Mouse (Mus musculus) forebrain, embryonic 11.5 days (tissue): ENCODE data around the gene Gm20498. TPM values are rescaled to one million over a fixed set of nuclear protein-coding genes. Genes with fewer than 3 reads are reported as not detected.
"Not testable (repeated sequence)": the region's sequence is repeated elsewhere in the genome, so short reads cannot be mapped to it uniquely, and the experiment has no call there.

Experiments used
- ATAC-seq: fragments of 200-750 bp; cut with Nextera tagmentation; replicated peaks from 2 replicates; pipeline ENCODE4 v1.8.0; 2017; ENCODE audit warnings: moderate TSS enrichment; ENCODE audit not compliant: low FRiP score
- DNase-seq: peaks from one replicate; pipeline ENCODE4 v3.0.0-alpha.2; 2017; ENCODE audit warnings: low spot score
- H3K27ac ChIP-seq: fragments of 300-500 bp; sonication (generic); 2 replicates; pipeline ENCODE4 v1.5.1; 2014; ENCODE audit warnings: low read depth, low read length
- H3K27me3 ChIP-seq: fragments of 300-500 bp; sonication (generic); 2 replicates; pipeline ENCODE4 v1.6.1; 2014; ENCODE audit warnings: mild to moderate bottlenecking, low read length, mixed read lengths; ENCODE audit not compliant: control insufficient read depth, insufficient read depth
- H3K36me3 ChIP-seq: fragments of 300-500 bp; sonication (generic); 2 replicates; pipeline ENCODE4 v1.6.1; 2014; ENCODE audit warnings: mild to moderate bottlenecking, low read length, moderate library complexity, mixed read lengths; ENCODE audit not compliant: control insufficient read depth, insufficient read depth
- H3K4me1 ChIP-seq: fragments of 300-500 bp; sonication (generic); replicated peaks from 2 replicates; pipeline ENCODE4 v1.6.1; 2014; ENCODE audit warnings: low read length, mixed read lengths; ENCODE audit not compliant: control insufficient read depth, insufficient read depth
- H3K4me2 ChIP-seq: fragments of 300-500 bp; sonication (generic); 2 replicates; pipeline ENCODE4 v1.6.1; 2014; ENCODE audit warnings: low read depth, mild to moderate bottlenecking, low read length, moderate library complexity, mixed read lengths; ENCODE audit not compliant: severe bottlenecking
- H3K4me3 ChIP-seq: fragments of 300-500 bp; sonication (generic); 2 replicates; pipeline ENCODE4 v1.5.1; 2014; ENCODE audit warnings: low read depth, low read length
- H3K9ac ChIP-seq: fragments of 300-500 bp; sonication (generic); 2 replicates; pipeline ENCODE4 v1.6.1; 2014; ENCODE audit warnings: low read length
- H3K9me3 ChIP-seq: fragments of 300-500 bp; sonication (generic); 2 replicates; pipeline ENCODE4 v1.6.1; 2016; ENCODE audit warnings: low read length, mixed read lengths; ENCODE audit not compliant: control insufficient read depth
- WGBS: fragments of 180-500 bp; shearing (Covaris S2); extraction: QIAGEN DNeasy Blood & Tissue Kit; methylation state at CpG from one replicate; pipeline ENCODE4 v1.1.7; 2014; 5-methylcytosine and 5-hydroxymethylcytosine counted together
- polyA plus RNA-seq: library from polyadenylated mRNA; unstranded; fragments of >200 nt; fragmentation: Nextera tagmentation; extraction: Ambion mirVana; gene quantifications from 2 replicates; pipeline ENCODE4 v1.2.1, GENCODE M21; 2014

Gene Gm20498
- 25.1 and 28.0 TPM in 2 replicates for polyA plus RNA-seq

DNA sequence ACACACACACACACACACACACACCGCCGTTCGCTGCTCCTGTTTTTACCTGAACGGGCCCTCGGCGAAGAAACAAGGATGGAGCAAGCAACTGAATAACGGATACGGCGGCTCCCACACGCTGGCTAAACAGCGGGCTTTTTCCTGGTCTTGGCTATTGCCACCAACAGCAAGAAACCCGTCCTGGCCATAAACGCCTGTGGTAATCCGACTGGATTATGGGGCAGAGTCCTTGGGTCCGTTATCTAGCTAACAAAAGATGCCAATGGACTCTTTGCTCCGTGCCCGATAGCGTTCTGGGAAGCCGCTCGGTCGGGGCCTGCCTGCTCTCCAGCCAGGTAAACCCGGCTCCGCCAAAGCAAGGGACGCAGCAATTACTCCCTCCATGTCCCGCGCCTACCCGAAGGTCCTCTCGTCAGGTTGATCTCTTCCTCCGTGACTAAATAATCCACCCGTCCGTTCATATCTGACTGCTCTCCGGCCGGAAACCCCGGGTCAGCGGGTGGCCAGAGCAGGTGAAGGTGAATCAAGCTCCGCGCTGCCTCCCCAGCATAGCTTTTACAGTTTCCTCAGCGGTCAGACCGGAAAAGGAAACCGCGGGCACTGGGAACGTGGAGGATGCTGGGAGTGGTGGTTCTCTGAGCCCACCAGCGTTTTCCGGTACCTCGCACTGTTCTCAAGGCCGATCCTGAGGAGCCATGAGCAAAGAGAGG, at the start of gene Gm20498, which contains the start of gene Synj2bp:
Gene Gm20498, minus strand, starts transcription at position 590 of the 713 bp plus-strand sequence.
Gene Synj2bp, minus strand, starts transcription at position 596 of the 713 bp plus-strand sequence.
- peak within 1 kb of the TSS; percentile 53 for H3K4me2 ChIP-seq
- no peaks in the 10 kb centered on the region for H3K36me3 ChIP-seq
- H3K9ac ChIP-seq: peak within 1 kb of the TSS; percentile 68
- peak within 1 kb of the TSS; percentile 75 for H3K4me3 ChIP-seq
- under 1% methylated on average over 46 of the region's 46 CpGs for WGBS
- ATAC-seq (peak; percentile 89), DNase-seq (peak; percentile 88)
- no peak within 1 kb of the TSS for H3K27ac ChIP-seq
- no peaks in the 10 kb centered on the region for H3K27me3 ChIP-seq
- no peaks in the 10 kb centered on the region for H3K9me3 ChIP-seq
- H3K4me1 ChIP-seq: no peaks in the 10 kb centered on the region

GRCm38 (mm10) chr12:81568374-81568773, 35.7 kb upstream of the Gm20498 start, which contains the start of gene Adam21:
Adam21 (minus strand) TSS chr12:81568474.
- WGBS: 89% methylated on average over 1 of the region's 1 CpGs
- Histone ChIP-seq H3K9ac (no peak within 1 kb of the TSS), H3K27ac (no peak within 1 kb of the TSS), H3K9me3 (no peaks in the 10 kb centered on the region), H3K36me3 (no peaks in the 10 kb centered on the region), H3K4me3 (no peak within 1 kb of the TSS), H3K4me1 (no peaks in the 10 kb centered on the region), H3K4me2 (no peak within 1 kb of the TSS), H3K27me3 (no peaks in the 10 kb centered on the region)
- DNase-seq: no peak
- no peak for ATAC-seq

- Histone ChIP-seq H3K9me3 (no peaks in the 10 kb centered on the region), H3K27ac (no peak overlapping the region), H3K27me3 (no peaks in the 10 kb centered on the region), H3K9ac (no peak overlapping the region), H3K36me3 (no peaks in the 10 kb centered on the region), H3K4me3 (no peak overlapping the region), H3K4me2 (no peak overlapping the region), H3K4me1 (no peaks in the 10 kb centered on the region)
- WGBS: 92% methylated on average over 5 of the region's 5 CpGs
- ATAC-seq (no peak), DNase-seq (no peak)
Measured at GRCm38 (mm10) chr12:81567931-81568330, 35.2 kb upstream of the Gm20498 start.

DNA sequence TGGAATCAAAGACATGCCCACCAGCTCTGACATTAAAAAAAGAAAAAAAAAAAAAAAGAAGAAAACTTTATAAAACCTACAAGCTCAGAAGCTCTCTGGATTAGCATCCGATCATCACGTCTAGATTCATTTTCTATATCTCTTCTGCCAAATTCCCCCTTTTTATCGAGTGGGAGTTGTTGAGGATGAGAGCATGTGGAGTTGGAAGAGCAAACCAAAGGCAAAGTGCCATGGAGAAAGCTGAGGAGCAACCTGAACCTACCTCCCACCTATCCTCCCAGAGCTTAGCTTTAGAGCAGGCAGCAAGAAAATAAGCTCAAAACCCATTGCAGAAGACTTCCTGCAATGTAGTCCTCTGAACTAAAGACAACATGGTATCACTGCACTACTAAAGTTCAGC, 31.5 kb upstream of the Gm20498 start:
- Histone ChIP-seq H3K4me2 (no peak overlapping the region), H3K27ac (no peak overlapping the region), H3K4me3 (no peak overlapping the region), H3K9ac (no peak overlapping the region), H3K9me3 (no peaks in the 10 kb centered on the region), H3K4me1 (no peaks in the 10 kb centered on the region), H3K36me3 (no peaks in the 10 kb centered on the region), H3K27me3 (no peaks in the 10 kb centered on the region)
- WGBS: 93% methylated on average over 3 of the region's 3 CpGs
- no peak for DNase-seq
- ATAC-seq: no peak

GRCm38 (mm10) chr12:81549286-81549685, 16.6 kb upstream of the Gm20498 start:
- no peak overlapping the region for H3K4me2 ChIP-seq
- H3K4me1 ChIP-seq: no peaks in the 10 kb centered on the region
- no peak overlapping the region for H3K9ac ChIP-seq
- DNase-seq (no peak), ATAC-seq (no peak)
- no peak overlapping the region for H3K4me3 ChIP-seq
- H3K36me3 ChIP-seq: no peaks in the 10 kb centered on the region
- H3K9me3 ChIP-seq: no peaks in the 10 kb centered on the region
- no peaks in the 10 kb centered on the region for H3K27me3 ChIP-seq
- H3K27ac ChIP-seq: no peak overlapping the region
- 86% methylated on average over 3 of the region's 3 CpGs for WGBS

DNA sequence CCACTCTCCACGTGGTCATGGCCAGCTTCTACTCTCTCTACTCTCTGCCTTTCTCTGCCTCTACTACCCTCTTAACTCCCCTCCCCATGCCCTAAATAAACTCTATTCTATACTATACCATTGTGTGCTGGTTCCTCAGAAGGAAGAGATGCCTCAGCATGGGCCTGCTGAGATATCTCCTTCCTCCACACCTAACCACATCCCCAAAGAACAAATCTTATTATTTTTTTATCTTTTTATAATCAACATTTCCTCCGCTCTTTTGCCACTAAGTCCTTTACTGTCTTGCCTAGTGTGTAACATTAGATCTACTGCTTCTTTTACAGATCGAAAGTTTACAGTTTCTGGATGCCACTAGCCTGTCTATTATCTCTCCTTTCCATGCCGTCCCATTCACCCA, 14.5 kb upstream of the Gm20498 start:
- no peaks in the 10 kb centered on the region for H3K27me3 ChIP-seq
- H3K27ac ChIP-seq: no peak overlapping the region
- H3K9me3 ChIP-seq: no peaks in the 10 kb centered on the region
- no peak overlapping the region for H3K9ac ChIP-seq
- DNase-seq: no peak
- no peak overlapping the region for H3K4me2 ChIP-seq
- H3K4me3 ChIP-seq: no peak overlapping the region
- H3K36me3 ChIP-seq: no peaks in the 10 kb centered on the region
- no peaks in the 10 kb centered on the region for H3K4me1 ChIP-seq
- WGBS: 72% methylated on average over 4 of the region's 4 CpGs
- ATAC-seq: no peak

DNA sequence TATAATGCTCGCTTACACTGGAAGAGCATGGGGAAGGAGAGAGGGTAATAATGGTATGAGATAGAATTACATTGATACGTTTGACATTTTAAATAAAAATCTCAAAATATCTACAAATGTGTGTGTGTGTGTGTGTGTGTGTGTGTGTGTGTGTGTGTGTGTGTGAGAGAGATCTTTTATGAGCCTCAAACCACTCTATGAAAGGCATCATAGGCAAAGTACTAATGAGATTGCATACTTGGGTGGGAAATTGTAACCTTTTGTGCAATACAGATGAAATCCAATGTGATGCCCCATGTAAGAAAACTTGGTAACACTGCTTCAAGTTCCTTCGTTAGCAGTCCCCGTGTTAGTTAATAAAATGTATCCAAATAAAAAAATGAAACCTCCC, 319 bp upstream of the Gm20498 start:
- Histone ChIP-seq H3K36me3 (no peaks in the 10 kb centered on the region), H3K27ac (no peak overlapping the region), H3K4me1 (no peaks in the 10 kb centered on the region), H3K9ac (peak overlapping the region; percentile 68), H3K27me3 (no peaks in the 10 kb centered on the region), H3K4me3 (peak overlapping the region; percentile 75), H3K9me3 (no peaks in the 10 kb centered on the region), H3K4me2 (peak overlapping the region; percentile 53)
- WGBS: 42% methylated on average over 4 of the region's 4 CpGs
- DNase-seq: no peak
- peak; percentile 63 for ATAC-seq

DNA sequence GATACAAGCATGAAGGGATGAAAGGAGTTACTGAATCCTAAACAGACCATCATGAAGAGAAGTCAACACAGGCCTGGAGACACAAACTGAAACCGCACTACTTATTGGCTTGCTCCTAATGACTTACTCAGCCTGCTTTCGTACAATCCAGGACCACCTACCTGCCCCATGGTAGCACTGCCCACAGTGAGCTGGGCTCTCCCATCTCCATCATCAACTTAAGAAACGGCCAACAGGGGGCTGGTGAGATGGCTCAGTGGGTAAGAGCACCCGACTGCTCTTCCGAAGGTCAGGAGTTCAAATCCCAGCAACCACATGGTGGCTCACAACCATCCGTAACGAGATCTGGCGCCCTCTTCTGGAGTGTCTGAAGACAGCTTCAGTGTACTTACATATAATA, 2.1 kb downstream of the Gm20498 start:
- H3K9ac ChIP-seq, H3K27me3 ChIP-seq, H3K4me1 ChIP-seq, H3K4me2 ChIP-seq, H3K27ac ChIP-seq, H3K36me3 ChIP-seq, H3K4me3 ChIP-seq, ATAC-seq, H3K9me3 ChIP-seq, DNase-seq: not testable (repeated sequence)
- 84% methylated on average over 5 of the region's 8 CpGs for WGBS

GRCm38 (mm10) chr12:81496906-81497305, 35.8 kb downstream of the Gm20498 start:
- H3K4me3 ChIP-seq, H3K27me3 ChIP-seq, H3K4me2 ChIP-seq, H3K4me1 ChIP-seq, H3K27ac ChIP-seq, H3K9ac ChIP-seq, DNase-seq, ATAC-seq, H3K9me3 ChIP-seq, H3K36me3 ChIP-seq: not testable (repeated sequence)
- 93% methylated on average over 9 of the region's 9 CpGs for WGBS
